Mouse (Mus musculus): ENCODE results near the gene Asf1b. TPM values are rescaled to one million over a fixed set of nuclear protein-coding genes. Genes with fewer than 3 reads are reported as not detected.

Asf1b gene
- polyA plus RNA-seq (2015; fragmentation: Nextera tagmentation; extraction: Ambion mirVana) = 14.0 and 18.6 TPM in 2 replicates

GRCm38 (mm10) chr8:83955106-83955957 is at the start of gene Asf1b, which contains the start of gene Gm10644:
TSS of gene Asf1b (plus strand) at chr8:83955507.
TSS of gene Gm10644 (minus strand) at chr8:83955205.

GRCm38 (mm10) chr8:83972150-83973120 is 17.1 kb downstream of the Asf1b start, which contains the start of gene Prkaca:
TSS of gene Prkaca (plus strand) at chr8:83972993.

GRCm38 (mm10) chr8:83997511-83998141 is 42.3 kb downstream of the Asf1b start, which contains the start of gene Samd1:
TSS of gene Samd1 (plus strand) at chr8:83997672.

GRCm38 (mm10) chr8:84001281-84002000 is 46.1 kb downstream of the Asf1b start, which contains the start of gene 1700067K01Rik:
TSS of gene 1700067K01Rik (plus strand) at chr8:84001502.

GRCm38 (mm10) chr8:84011705-84012498 is 56.6 kb downstream of the Asf1b start, which contains the start of gene 2210011C24Rik:
TSS of gene 2210011C24Rik (minus strand) at chr8:84012171.

MicroRNA genes within 50 kb of the gene (microRNA counts, 519-probe panel; counts per million panel counts)
- not detected for microRNA mmu-miR-1199

Small RNAs within 50 kb of the gene (microRNA-seq; reads per million reads assigned to microRNA genes)
- gene Gm44330 = not detected
- not detected for gene Gm44450
- gene Mir1199 = not detected
- 4.6 reads per million, percentile 9 among the genes with 10 or more reads in this experiment for gene Mir8111

Other genes starting within 250 kb of the Asf1b start
- 56.0 and 64.2 TPM in 2 replicates for gene Ddx39, start 240.3 kb upstream of the Asf1b start, polyA plus RNA-seq (2015; fragmentation: Nextera tagmentation; extraction: Ambion mirVana)
- gene Adgre5, start 214.2 kb upstream of the Asf1b start, polyA plus RNA-seq (2015; fragmentation: Nextera tagmentation; extraction: Ambion mirVana) = 63.6 and 72.3 TPM in 2 replicates
- gene Adgrl1, start 55.4 kb upstream of the Asf1b start, polyA plus RNA-seq (2015; fragmentation: Nextera tagmentation; extraction: Ambion mirVana) = 9.2 and 10.4 TPM in 2 replicates
- 0.06 and 0.17 TPM in 2 replicates for gene Gm10644, start 302 bp upstream of the Asf1b start, polyA plus RNA-seq (2015; fragmentation: Nextera tagmentation; extraction: Ambion mirVana)
- gene Prkaca, start 17.5 kb downstream of the Asf1b start, polyA plus RNA-seq (2015; fragmentation: Nextera tagmentation; extraction: Ambion mirVana) = 63.1 and 68.1 TPM in 2 replicates
- 3.5 and 4.3 TPM in 2 replicates for gene Samd1, start 42.2 kb downstream of the Asf1b start, polyA plus RNA-seq (2015; fragmentation: Nextera tagmentation; extraction: Ambion mirVana)
- 0.39 and 0.48 TPM in 2 replicates for gene 1700067K01Rik, start 46.0 kb downstream of the Asf1b start, polyA plus RNA-seq (2015; fragmentation: Nextera tagmentation; extraction: Ambion mirVana)
- gene 2210011C24Rik, start 56.7 kb downstream of the Asf1b start, polyA plus RNA-seq (2015; fragmentation: Nextera tagmentation; extraction: Ambion mirVana) = 0.43 and 0.60 TPM in 2 replicates
- 0.47 and 1.3 TPM in 2 replicates for gene Palm3, start 66.0 kb downstream of the Asf1b start, polyA plus RNA-seq (2015; fragmentation: Nextera tagmentation; extraction: Ambion mirVana)
- 0.53 and 0.96 TPM in 2 replicates for gene Il27ra, start 87.1 kb downstream of the Asf1b start, polyA plus RNA-seq (2015; fragmentation: Nextera tagmentation; extraction: Ambion mirVana)
- gene Rln3, start 89.5 kb downstream of the Asf1b start, polyA plus RNA-seq (2015; fragmentation: Nextera tagmentation; extraction: Ambion mirVana) = not detected in 2 replicates
- gene Gm10643, start 109.6 kb downstream of the Asf1b start, polyA plus RNA-seq (2015; fragmentation: Nextera tagmentation; extraction: Ambion mirVana) = 0.82 and 0.94 TPM in 2 replicates
- 3.1 and 3.3 TPM in 2 replicates for gene Rfx1, start 111.3 kb downstream of the Asf1b start, polyA plus RNA-seq (2015; fragmentation: Nextera tagmentation; extraction: Ambion mirVana)
- 3.0 and 3.2 TPM in 2 replicates for gene Dcaf15, start 149.3 kb downstream of the Asf1b start, polyA plus RNA-seq (2015; fragmentation: Nextera tagmentation; extraction: Ambion mirVana)
- 0.16 and 0.22 TPM in 2 replicates for gene Podnl1, start 170.5 kb downstream of the Asf1b start, polyA plus RNA-seq (2015; fragmentation: Nextera tagmentation; extraction: Ambion mirVana)
- 14.8 and 15.7 TPM in 2 replicates for gene Cc2d1a, start 192.4 kb downstream of the Asf1b start, polyA plus RNA-seq (2015; fragmentation: Nextera tagmentation; extraction: Ambion mirVana)
- gene 4930432K21Rik, start 192.5 kb downstream of the Asf1b start, polyA plus RNA-seq (2015; fragmentation: Nextera tagmentation; extraction: Ambion mirVana) = 0.16 and 0.50 TPM in 2 replicates
- gene Nanos3, start 229.7 kb downstream of the Asf1b start, polyA plus RNA-seq (2015; fragmentation: Nextera tagmentation; extraction: Ambion mirVana) = 1.1 and 1.3 TPM in 2 replicates

Data from urinary bladder, postnatal 0 days (tissue).